Mouse (Mus musculus) forebrain, embryonic 13.5 days (tissue): ENCODE data around the gene Erich3. TPM values are rescaled to one million over a fixed set of nuclear protein-coding genes. Genes with fewer than 3 reads are reported as not detected.

Source experiments
- ATAC-seq: fragments of 200-750 bp; cut with Nextera tagmentation; 2 replicates; pipeline ENCODE4 v1.8.0; 2017
- H3K27ac ChIP-seq: fragments of 300-500 bp; sonication (generic); 2 replicates; pipeline ENCODE4 v1.5.1; 2015; ENCODE audit warnings: inconsistent platforms, mild to moderate bottlenecking, moderate library complexity
- H3K27me3 ChIP-seq: fragments of 300-500 bp; sonication (generic); 2 replicates; pipeline ENCODE4 v1.6.1; 2015; ENCODE audit warnings: mild to moderate bottlenecking, inconsistent platforms
- H3K36me3 ChIP-seq: fragments of 300-500 bp; sonication (generic); 2 replicates; pipeline ENCODE4 v1.6.1; 2015; ENCODE audit warnings: mild to moderate bottlenecking, inconsistent platforms; ENCODE audit not compliant: poor library complexity, severe bottlenecking
- H3K4me1 ChIP-seq: fragments of 300-500 bp; sonication (generic); 2 replicates; pipeline ENCODE4 v1.6.1; 2015; ENCODE audit warnings: inconsistent platforms
- H3K4me2 ChIP-seq: fragments of 300-500 bp; sonication (generic); 2 replicates; pipeline ENCODE4 v1.6.1; 2015; ENCODE audit warnings: inconsistent platforms, mild to moderate bottlenecking, moderate library complexity
- H3K4me3 ChIP-seq: fragments of 300-500 bp; sonication (generic); 2 replicates; pipeline ENCODE4 v1.5.1; 2015; ENCODE audit warnings: mild to moderate bottlenecking, inconsistent platforms
- H3K9ac ChIP-seq: fragments of 300-500 bp; sonication (generic); 2 replicates; pipeline ENCODE4 v1.6.1; 2015; ENCODE audit warnings: mild to moderate bottlenecking, inconsistent platforms
- H3K9me3 ChIP-seq: fragments of 300-500 bp; sonication (generic); replicated peaks from 2 replicates; pipeline ENCODE4 v1.6.1; 2016; ENCODE audit warnings: inconsistent platforms
- WGBS: fragments of 180-500 bp; shearing (Covaris S2); methylation state at CpG from one replicate; pipeline ENCODE4 v1.1.7; 2015; 5-methylcytosine and 5-hydroxymethylcytosine counted together
- polyA plus RNA-seq: library from polyadenylated mRNA; unstranded; fragments of >200 nt; fragmentation: Nextera tagmentation; extraction: Ambion mirVana; gene quantifications from 2 replicates; pipeline ENCODE4 v1.2.1, GENCODE M21; 2015

The Erich3 gene
- polyA plus RNA-seq, 1 experiment from 2014 or later = 0.70 TPM

- Histone ChIP-seq H3K36me3 (no peaks in the 10 kb centered on the region), H3K4me3 (no peak overlapping the region), H3K4me1 (no peaks in the 10 kb centered on the region), H3K27ac (no peak overlapping the region), H3K9me3 (no peaks in the 10 kb centered on the region), H3K4me2 (no peak overlapping the region), H3K9ac (no peak overlapping the region), H3K27me3 (no peaks in the 10 kb centered on the region)
- WGBS = 92% methylated on average over 2 of the region's 2 CpGs
- no peak for ATAC-seq
These were observed 20.0 kb downstream of the Erich3 start for GRCm38 (mm10) chr3:154683667-154684066.

- Histone ChIP-seq H3K4me3 (no peak overlapping the region), H3K4me1 (peaks cover 12% of the 10 kb centered on the region), H3K27ac (no peak overlapping the region), H3K4me2 (no peak overlapping the region), H3K36me3 (no peaks in the 10 kb centered on the region), H3K9ac (no peak overlapping the region), H3K9me3 (no peaks in the 10 kb centered on the region), H3K27me3 (no peaks in the 10 kb centered on the region)
- no peak for ATAC-seq
These were observed 26.6 kb downstream of the Erich3 start for GRCm38 (mm10) chr3:154690260-154690659.

GRCm38 (mm10) chr3:154691897-154692571 is 28.4 kb downstream of the Erich3 start:
- Histone ChIP-seq H3K4me3 (no peak overlapping the region), H3K27ac (peak overlapping the region; percentile 41; the same call in 1 of the 2 replicates), H3K36me3 (no peaks in the 10 kb centered on the region), H3K27me3 (no peaks in the 10 kb centered on the region), H3K4me1 (peaks cover 12% of the 10 kb centered on the region), H3K9ac (no peak overlapping the region), H3K9me3 (no peaks in the 10 kb centered on the region), H3K4me2 (peak overlapping the region; percentile 16; the same call in 1 of the 2 replicates)
- peak; percentile 88 for ATAC-seq
- WGBS = 47% methylated on average over 14 of the region's 14 CpGs

GRCm38 (mm10) chr3:154692572-154692922 is 28.9 kb downstream of the Erich3 start:
- no peaks in the 10 kb centered on the region for H3K27me3 ChIP-seq
- H3K9ac ChIP-seq = no peak overlapping the region
- no peak overlapping the region for H3K4me3 ChIP-seq
- ATAC-seq = 0 out of 2 replicates have a peak, but pooled peaks have one; percentile 3
- H3K4me1 ChIP-seq = peaks cover 12% of the 10 kb centered on the region
- peak overlapping the region; percentile 16; the same call in 1 of the 2 replicates for H3K4me2 ChIP-seq
- 92% methylated on average over 3 of the region's 3 CpGs for WGBS
- H3K36me3 ChIP-seq = no peaks in the 10 kb centered on the region
- peak overlapping the region; percentile 41; the same call in 1 of the 2 replicates for H3K27ac ChIP-seq
- H3K9me3 ChIP-seq = no peaks in the 10 kb centered on the region

- Histone ChIP-seq H3K36me3 (no peaks in the 10 kb centered on the region), H3K9me3 (no peaks in the 10 kb centered on the region), H3K4me1 (peaks cover 12% of the 10 kb centered on the region), H3K4me2 (no peak overlapping the region), H3K27me3 (no peaks in the 10 kb centered on the region), H3K9ac (no peak overlapping the region), H3K27ac (no peak overlapping the region), H3K4me3 (no peak overlapping the region)
- ATAC-seq = no peak
- WGBS = 91% methylated on average over 4 of the region's 4 CpGs
These were observed 30.2 kb downstream of the Erich3 start for GRCm38 (mm10) chr3:154693902-154694301.

- ATAC-seq = no peak
- Histone ChIP-seq H3K9ac (no peak overlapping the region), H3K4me1 (peaks cover 20% of the 10 kb centered on the region), H3K36me3 (no peaks in the 10 kb centered on the region), H3K27ac (no peak overlapping the region), H3K4me2 (no peak overlapping the region), H3K4me3 (no peak overlapping the region), H3K9me3 (no peaks in the 10 kb centered on the region), H3K27me3 (no peaks in the 10 kb centered on the region)
- 83% methylated on average over 3 of the region's 3 CpGs for WGBS
These were observed 33.0 kb downstream of the Erich3 start for GRCm38 (mm10) chr3:154696611-154697010.

- peak; percentile 63; the same call in 1 of the 2 replicates for ATAC-seq
- no peak overlapping the region for H3K9ac ChIP-seq
These were observed 35.2 kb downstream of the Erich3 start for GRCm38 (mm10) chr3:154698907-154699306.

GRCm38 (mm10) chr3:154700296-154700695 is 36.6 kb downstream of the Erich3 start:
- H3K27me3 ChIP-seq = no peaks in the 10 kb centered on the region
- no peak overlapping the region for H3K27ac ChIP-seq
- 77% methylated on average over 3 of the region's 3 CpGs for WGBS
- no peak for ATAC-seq
- peaks cover 10% of the 10 kb centered on the region; the same call in 1 of the 2 replicates for H3K4me1 ChIP-seq
- no peak overlapping the region for H3K4me2 ChIP-seq
- no peak overlapping the region for H3K4me3 ChIP-seq
- H3K9me3 ChIP-seq = no peaks in the 10 kb centered on the region
- H3K9ac ChIP-seq = no peak overlapping the region
- no peaks in the 10 kb centered on the region for H3K36me3 ChIP-seq

More at GRCm38 (mm10) chr3:154698907-154699306, 35.2 kb downstream of the Erich3 start:
- no peak overlapping the region for H3K4me3 ChIP-seq
- no peaks in the 10 kb centered on the region for H3K36me3 ChIP-seq
- H3K4me2 ChIP-seq = no peak overlapping the region
- no peaks in the 10 kb centered on the region for H3K9me3 ChIP-seq
- H3K4me1 ChIP-seq = peaks cover 10% of the 10 kb centered on the region; the same call in 1 of the 2 replicates
- H3K27ac ChIP-seq = no peak overlapping the region
- 46% methylated on average over 5 of the region's 5 CpGs for WGBS
- H3K27me3 ChIP-seq = no peaks in the 10 kb centered on the region

- Histone ChIP-seq H3K27ac (no peak overlapping the region), H3K4me1 (peaks cover 10% of the 10 kb centered on the region; the same call in 1 of the 2 replicates), H3K9me3 (no peaks in the 10 kb centered on the region), H3K36me3 (no peaks in the 10 kb centered on the region), H3K27me3 (no peaks in the 10 kb centered on the region), H3K9ac (no peak overlapping the region), H3K4me3 (no peak overlapping the region), H3K4me2 (no peak overlapping the region)
- WGBS = 60% methylated on average over 2 of the region's 2 CpGs
- ATAC-seq = no peak
These were observed 37.1 kb downstream of the Erich3 start for GRCm38 (mm10) chr3:154700735-154701134.

- no peaks in the 10 kb centered on the region for H3K27me3 ChIP-seq
- H3K4me1 ChIP-seq = peaks cover 10% of the 10 kb centered on the region; the same call in 1 of the 2 replicates
- H3K4me3 ChIP-seq = no peak overlapping the region
- H3K9ac ChIP-seq = no peak overlapping the region
- H3K9me3 ChIP-seq = no peaks in the 10 kb centered on the region
- no peak for ATAC-seq
- H3K36me3 ChIP-seq = no peaks in the 10 kb centered on the region
- WGBS = 74% methylated on average over 6 of the region's 6 CpGs
- H3K27ac ChIP-seq = no peak overlapping the region
- no peak overlapping the region for H3K4me2 ChIP-seq
These were observed 41.1 kb downstream of the Erich3 start for GRCm38 (mm10) chr3:154704755-154705154.

GRCm38 (mm10) chr3:154708150-154708549 is 44.5 kb downstream of the Erich3 start:
- Histone ChIP-seq H3K4me1 (no peaks in the 10 kb centered on the region), H3K4me2 (no peak overlapping the region), H3K9ac (no peak overlapping the region), H3K27ac (no peak overlapping the region), H3K4me3 (no peak overlapping the region), H3K9me3 (no peaks in the 10 kb centered on the region), H3K36me3 (no peaks in the 10 kb centered on the region), H3K27me3 (no peaks in the 10 kb centered on the region)
- WGBS = 91% methylated on average over 3 of the region's 3 CpGs
- no peak for ATAC-seq

- H3K36me3 ChIP-seq = no peaks in the 10 kb centered on the region
- H3K4me1 ChIP-seq = no peaks in the 10 kb centered on the region
- H3K4me2 ChIP-seq = no peak overlapping the region
- no peaks in the 10 kb centered on the region for H3K27me3 ChIP-seq
- no peak for ATAC-seq
- H3K9me3 ChIP-seq = no peaks in the 10 kb centered on the region
- H3K9ac ChIP-seq = no peak overlapping the region
- H3K27ac ChIP-seq = no peak overlapping the region
- 81% methylated on average over 7 of the region's 7 CpGs for WGBS
- no peak overlapping the region for H3K4me3 ChIP-seq
These were observed 59.5 kb downstream of the Erich3 start for GRCm38 (mm10) chr3:154723198-154723597.

GRCm38 (mm10) chr3:154731431-154731830 is 67.8 kb downstream of the Erich3 start:
- no peak for ATAC-seq
- no peak overlapping the region for H3K9ac ChIP-seq
- H3K27ac ChIP-seq = no peak overlapping the region
- no peaks in the 10 kb centered on the region for H3K4me1 ChIP-seq
- no peaks in the 10 kb centered on the region for H3K36me3 ChIP-seq
- no peaks in the 10 kb centered on the region for H3K27me3 ChIP-seq
- no peaks in the 10 kb centered on the region for H3K9me3 ChIP-seq
- 63% methylated on average over 10 of the region's 10 CpGs for WGBS
- no peak overlapping the region for H3K4me2 ChIP-seq
- H3K4me3 ChIP-seq = no peak overlapping the region
